Mouse (Mus musculus): ENCODE data around the gene Macf1.
A peak's percentile ranks its signal among the peaks of the same experiment; 100 is the strongest.

Gene Macf1

GRCm38 (mm10) chr4:123684260-123684659, at the start of gene Macf1:
TSS of gene Macf1 (minus strand) at chr4:123684360.
- no peak for DNase-seq

- DNase-seq = no peak
Measured at GRCm38 (mm10) chr4:123733532-123733931, 49.4 kb upstream of the Macf1 start.

- DNase-seq = no peak
Measured at GRCm38 (mm10) chr4:123732921-123733320, 48.8 kb upstream of the Macf1 start.

GRCm38 (mm10) chr4:123732163-123732910, 48.2 kb upstream of the Macf1 start:
- peak; percentile 21 for DNase-seq

- no peak for DNase-seq
Measured at GRCm38 (mm10) chr4:123721761-123722160, 37.6 kb upstream of the Macf1 start.

- DNase-seq = no peak
Measured at GRCm38 (mm10) chr4:123718434-123718780, 34.2 kb upstream of the Macf1 start.

- peak; percentile 96 for DNase-seq
Measured at GRCm38 (mm10) chr4:123717574-123718433, 33.6 kb upstream of the Macf1 start, which contains the start of gene Ndufs5. TSS of gene Ndufs5 (minus strand) at chr4:123718202.

- no peak for DNase-seq
Measured at GRCm38 (mm10) chr4:123712431-123712830, 28.3 kb upstream of the Macf1 start.

- DNase-seq = no peak
Measured at GRCm38 (mm10) chr4:123707340-123707739, 23.2 kb upstream of the Macf1 start.

GRCm38 (mm10) chr4:123705340-123705739, 21.2 kb upstream of the Macf1 start:
- no peak for DNase-seq

- no peak for DNase-seq
Measured at GRCm38 (mm10) chr4:123693384-123693783, 9.2 kb upstream of the Macf1 start.

- no peak for DNase-seq
Measured at GRCm38 (mm10) chr4:123692071-123692470, 7.9 kb upstream of the Macf1 start.

- no peak for DNase-seq
Measured at GRCm38 (mm10) chr4:123690311-123690710, 6.2 kb upstream of the Macf1 start.

- no peak for DNase-seq
Measured at GRCm38 (mm10) chr4:123687025-123687781, 3.0 kb upstream of the Macf1 start.

- DNase-seq = no peak
Measured at GRCm38 (mm10) chr4:123686368-123687024, 2.3 kb upstream of the Macf1 start.

- no peak for DNase-seq
Measured at GRCm38 (mm10) chr4:123685506-123686242, 1.5 kb upstream of the Macf1 start.

- DNase-seq = no peak
Measured at GRCm38 (mm10) chr4:123685046-123685445, 886 bp upstream of the Macf1 start.

GRCm38 (mm10) chr4:123682291-123682690, 1.9 kb downstream of the Macf1 start:
- DNase-seq = no peak

GRCm38 (mm10) chr4:123680962-123681361, 3.2 kb downstream of the Macf1 start:
- no peak for DNase-seq

GRCm38 (mm10) chr4:123677060-123677804, 6.9 kb downstream of the Macf1 start:
- DNase-seq = no peak

- peak; percentile 76 for DNase-seq
Measured at GRCm38 (mm10) chr4:123670598-123670997, 13.6 kb downstream of the Macf1 start.

All from layer of hippocampus, adult 9-11 months (tissue).